Mouse (Mus musculus): ENCODE measurements around the gene Eif4enif1. TPM values are rescaled to one million over a fixed set of nuclear protein-coding genes. Genes with fewer than 3 reads are reported as not detected.
A peak's percentile ranks its signal among the peaks of the same experiment; 100 is the strongest.

Eif4enif1 gene
- total RNA-seq, 4 experiments from 2014 or later = 46.4 to 69.5 (median 53.9) TPM

DNA sequence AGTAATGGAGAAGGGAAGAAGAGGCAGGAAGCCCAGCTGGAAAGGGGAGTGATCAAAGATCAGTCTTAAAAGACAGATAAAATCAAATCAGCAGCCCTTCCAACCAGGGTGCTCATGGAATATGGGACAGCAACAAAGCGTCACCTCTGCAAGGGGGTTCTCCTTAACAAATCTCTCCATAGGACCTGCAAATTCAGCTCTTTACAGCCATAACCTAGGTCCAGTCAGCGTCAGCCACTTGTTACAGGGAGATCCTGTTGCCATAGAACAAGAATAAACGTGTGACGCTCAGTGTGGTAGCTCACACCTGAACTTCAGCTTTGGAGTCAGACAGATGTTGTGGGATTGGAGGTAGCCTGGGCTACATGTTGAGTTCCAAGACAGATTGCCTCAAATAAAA lies 67.0 kb downstream of the Eif4enif1 start:
- DNase-seq = no peak

DNA sequence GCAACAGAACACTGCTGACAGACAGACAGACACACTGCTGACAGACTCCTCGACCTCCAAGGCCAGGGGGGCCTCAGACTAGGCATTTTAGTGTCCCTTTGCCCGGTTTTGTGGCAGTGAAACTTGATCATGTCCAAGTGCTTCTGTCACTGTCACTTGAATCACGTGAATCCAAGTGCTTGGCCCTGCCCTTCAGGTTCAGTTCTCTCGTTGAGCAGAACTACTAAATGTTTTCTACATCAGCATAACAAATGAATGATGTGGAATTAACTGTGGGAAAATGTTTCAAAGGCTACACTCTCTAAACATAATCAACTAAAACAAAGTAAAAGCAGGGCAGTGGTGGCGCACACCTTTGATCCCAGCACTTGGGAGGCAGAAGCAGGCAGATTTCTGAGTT lies 76.2 kb downstream of the Eif4enif1 start:
- DNase-seq = no peak

DNA sequence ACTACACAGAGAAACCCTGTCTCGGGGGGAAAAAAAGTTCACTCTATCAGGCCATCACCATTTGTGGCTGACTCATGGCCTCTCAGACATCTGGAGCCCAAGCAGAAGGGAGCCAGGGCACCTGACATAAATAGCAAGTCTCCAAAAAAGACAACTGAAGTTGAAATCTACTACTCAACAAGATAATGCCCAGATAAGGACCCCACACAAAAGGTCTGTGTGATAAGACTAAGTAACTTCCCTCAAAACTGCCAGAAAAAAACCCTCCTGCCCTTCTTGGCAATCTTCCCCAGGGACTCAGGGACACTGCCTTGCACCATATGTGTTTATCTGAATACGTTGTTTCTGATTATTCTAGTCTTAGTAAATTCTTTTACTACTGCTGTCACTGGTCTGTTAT lies 77.5 kb downstream of the Eif4enif1 start:
- DNase-seq = no peak

DNA sequence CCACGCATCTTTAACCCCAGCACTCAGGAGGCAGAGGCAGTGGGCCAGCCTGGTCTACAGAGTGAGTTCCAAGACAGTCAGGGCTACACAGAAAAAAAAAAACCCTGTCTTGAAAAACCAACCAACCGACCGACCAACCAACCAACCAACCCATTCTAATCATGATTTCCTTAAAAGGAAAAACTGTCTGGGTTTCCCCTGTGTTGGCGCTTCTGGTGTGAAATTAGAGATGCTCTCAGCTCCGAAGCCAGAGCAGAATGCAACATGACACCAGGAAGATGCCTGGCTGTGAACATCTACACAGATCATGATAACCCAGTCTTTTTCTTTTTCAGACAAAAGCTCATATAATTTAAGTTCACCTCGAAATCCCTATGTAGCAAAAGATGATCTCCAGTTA lies 80.7 kb downstream of the Eif4enif1 start:
- DNase-seq = no peak

GRCm38 (mm10) chr11:3283645-3284044 lies 81.5 kb downstream of the Eif4enif1 start:
- DNase-seq = no peak

DNA sequence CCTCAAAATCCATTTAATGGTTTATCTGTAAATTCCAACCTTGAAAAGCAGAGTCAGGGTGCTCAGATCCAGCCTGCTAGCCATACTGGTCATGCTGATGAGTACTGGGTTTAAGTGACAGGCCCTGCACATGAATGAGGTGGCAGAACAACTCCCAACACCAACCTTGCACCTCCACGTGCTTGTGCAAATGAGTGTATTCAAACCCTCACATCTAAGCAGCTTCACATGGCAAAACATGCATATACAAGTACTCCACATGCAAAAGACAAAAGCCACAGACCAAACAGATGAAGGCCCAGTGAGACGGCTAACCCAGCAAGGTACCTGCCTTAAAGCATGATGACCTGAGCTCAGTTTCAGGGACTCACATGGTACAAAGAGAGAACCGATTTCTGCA lies 83.7 kb downstream of the Eif4enif1 start:
- no peak for DNase-seq

DNA sequence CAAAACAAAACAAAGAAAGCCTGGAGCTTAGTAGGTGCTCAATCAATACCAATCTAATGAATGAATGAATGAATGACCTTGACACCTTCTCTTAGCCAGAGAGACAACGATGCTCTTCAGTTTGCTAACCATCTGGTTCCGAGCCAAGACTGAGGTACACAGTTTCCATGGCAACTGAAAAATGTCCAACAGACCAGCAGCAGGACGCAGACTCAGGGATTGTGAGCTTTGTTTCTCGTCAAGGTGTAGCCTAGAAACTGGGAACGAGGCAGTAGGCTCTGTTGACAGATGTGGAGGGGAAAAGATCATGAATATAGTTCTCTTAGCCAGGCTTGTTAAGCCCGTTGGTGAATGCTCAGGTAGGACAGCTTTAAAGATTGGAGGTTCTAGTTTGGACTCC lies 84.9 kb downstream of the Eif4enif1 start:
- no peak for DNase-seq

GRCm38 (mm10) chr11:3287921-3288320 lies 85.7 kb downstream of the Eif4enif1 start:
- no peak for DNase-seq

GRCm38 (mm10) chr11:3288521-3289301 lies 86.5 kb downstream of the Eif4enif1 start, which contains the start of gene Patz1:
TSS of gene Patz1 (plus strand) at chr11:3288874.
- DNase-seq = no peak

DNA sequence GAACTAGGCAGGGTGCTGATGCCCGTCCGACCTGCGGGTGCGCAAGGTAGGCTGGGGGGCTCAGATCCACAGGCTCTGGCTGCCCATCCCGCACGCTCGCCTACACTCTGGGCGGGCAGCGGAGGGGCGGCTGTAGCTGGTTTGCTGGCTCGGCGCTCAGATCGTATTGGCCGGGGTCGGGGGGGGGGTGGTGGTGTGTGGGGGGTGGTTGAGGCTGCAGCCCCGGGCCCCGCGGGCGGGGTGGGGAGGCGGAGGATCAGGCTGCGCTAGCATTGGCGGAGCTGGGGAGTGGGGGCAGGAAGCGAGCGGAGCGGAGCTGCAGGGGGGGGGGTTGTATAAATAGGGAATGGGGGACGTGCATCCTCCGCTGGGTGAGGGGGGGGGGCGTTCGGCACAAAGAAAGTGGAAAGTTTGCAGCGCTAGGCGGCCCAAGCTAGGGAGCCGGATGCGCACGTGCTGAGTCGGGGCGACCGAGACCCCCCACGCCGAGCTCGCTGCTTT lies 87.2 kb downstream of the Eif4enif1 start:
- DNase-seq = peak; percentile 63

- DNase-seq = peak; percentile 74
Measured at GRCm38 (mm10) chr11:3289803-3290639, 87.8 kb downstream of the Eif4enif1 start.

DNA sequence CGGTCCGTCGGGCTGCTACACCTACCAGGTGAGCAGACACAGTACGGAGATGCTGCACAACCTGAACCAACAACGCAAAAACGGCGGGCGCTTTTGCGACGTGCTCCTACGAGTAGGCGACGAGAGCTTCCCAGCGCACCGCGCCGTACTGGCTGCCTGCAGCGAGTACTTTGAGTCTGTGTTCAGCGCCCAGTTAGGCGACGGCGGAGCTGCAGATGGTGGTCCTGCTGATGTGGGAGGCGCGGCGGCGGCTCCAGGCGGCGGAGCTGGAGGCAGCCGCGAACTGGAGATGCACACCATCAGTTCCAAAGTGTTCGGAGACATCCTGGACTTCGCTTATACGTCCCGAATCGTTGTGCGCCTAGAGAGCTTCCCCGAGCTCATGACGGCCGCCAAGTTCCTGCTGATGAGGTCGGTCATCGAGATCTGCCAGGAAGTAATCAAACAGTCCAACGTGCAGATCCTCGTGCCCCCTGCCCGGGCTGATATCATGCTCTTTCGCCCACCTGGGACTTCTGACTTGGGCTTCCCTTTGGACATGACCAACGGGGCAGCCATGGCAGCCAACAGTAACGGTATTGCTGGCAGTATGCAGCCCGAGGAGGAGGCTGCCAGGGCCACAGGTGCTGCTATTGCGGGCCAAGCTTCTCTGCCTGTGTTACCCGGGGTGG lies 88.6 kb downstream of the Eif4enif1 start:
- DNase-seq = no peak

DNA sequence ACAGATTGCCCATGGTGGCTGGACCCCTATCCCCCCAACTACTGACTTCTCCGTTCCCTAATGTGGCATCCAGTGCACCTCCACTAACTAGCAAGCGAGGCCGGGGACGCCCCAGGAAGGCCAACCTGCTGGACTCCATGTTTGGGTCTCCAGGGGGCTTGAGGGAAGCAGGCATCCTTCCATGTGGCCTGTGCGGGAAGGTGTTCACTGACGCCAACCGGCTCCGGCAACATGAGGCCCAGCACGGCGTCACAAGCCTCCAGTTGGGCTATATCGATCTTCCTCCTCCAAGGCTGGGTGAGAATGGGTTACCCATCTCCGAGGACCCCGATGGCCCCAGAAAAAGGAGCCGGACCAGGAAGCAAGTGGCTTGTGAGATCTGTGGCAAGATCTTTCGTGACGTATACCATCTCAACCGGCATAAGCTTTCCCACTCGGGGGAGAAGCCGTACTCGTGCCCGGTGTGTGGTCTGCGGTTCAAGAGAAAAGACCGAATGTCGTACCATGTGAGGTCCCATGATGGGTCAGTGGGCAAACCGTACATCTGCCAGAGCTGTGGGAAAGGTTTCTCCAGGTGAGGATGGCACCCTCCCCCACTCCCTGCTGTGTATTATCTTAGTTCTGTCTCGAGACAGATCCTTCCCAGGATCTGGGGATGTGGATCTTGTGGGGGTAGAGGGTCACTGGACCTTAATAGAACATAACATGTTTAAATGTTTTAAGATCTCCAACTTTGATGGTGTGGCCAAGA lies 89.3 kb downstream of the Eif4enif1 start:
- DNase-seq = no peak

- DNase-seq = no peak
Measured at GRCm38 (mm10) chr11:3292062-3292421, 89.8 kb downstream of the Eif4enif1 start.

- no peak for DNase-seq
Measured at GRCm38 (mm10) chr11:3292711-3293249, 90.6 kb downstream of the Eif4enif1 start.

DNA sequence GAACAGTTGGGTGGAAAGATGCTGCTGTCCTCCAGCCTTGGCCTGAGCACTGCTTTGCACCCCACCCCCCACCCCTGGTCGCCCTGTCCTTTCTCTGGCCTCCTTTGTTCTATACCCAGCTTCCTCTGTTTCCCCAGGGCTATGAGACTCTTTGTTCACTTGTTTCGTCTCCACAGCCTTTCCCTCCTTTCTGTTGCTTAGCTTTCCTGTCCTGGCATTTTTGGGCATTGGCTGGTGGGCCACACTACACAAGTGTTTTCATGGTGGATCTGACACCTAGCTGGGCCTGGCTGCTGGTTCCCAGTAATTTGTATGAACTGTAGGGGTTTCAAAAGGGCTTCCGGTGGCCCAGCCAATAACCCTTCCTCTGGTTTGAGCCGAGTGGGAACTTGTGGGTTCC lies 91.2 kb downstream of the Eif4enif1 start:
- DNase-seq = no peak

Other genes with a start within 250 kb of the Eif4enif1 start
- 100 to 1,000 TPM in 2 of 4 experiments, 10 to 100 TPM in 2; 71.9 to 122 (median 93.1) TPM for gene Sfi1, start 8.9 kb upstream of the Eif4enif1 start, total RNA-seq (2022)
- 100 to 1,000 TPM; 104 to 111 (median 110) TPM for gene Drg1, start 64.0 kb downstream of the Eif4enif1 start, total RNA-seq (2022)
- 10 to 100 TPM; 31.9 to 47.9 (median 40.5) TPM for gene Patz1, start 86.5 kb downstream of the Eif4enif1 start, total RNA-seq (2022)
- gene Pik3ip1, start 128.0 kb downstream of the Eif4enif1 start, total RNA-seq (2022) = 10 to 100 TPM; 17.2 to 28.2 (median 25.1) TPM
- 10 to 100 TPM; 19.4 to 36.8 (median 32.2) TPM for gene Limk2, start 206.8 kb downstream of the Eif4enif1 start, total RNA-seq (2022)
- 10 to 100 TPM; 34.8 to 45.3 (median 38.5) TPM for gene Rnf185, start 250.0 kb downstream of the Eif4enif1 start, total RNA-seq (2022)